Mouse (Mus musculus): ENCODE results near the gene Atrip. TPM values are rescaled to one million over a fixed set of nuclear protein-coding genes. Genes with fewer than 3 reads are reported as not detected.
A peak's percentile ranks its signal among the peaks of the same experiment; 100 is the strongest.

Gene Atrip
- polyA plus RNA-seq, 1 experiment from 2014 or later = 7.5 TPM

GRCm38 (mm10) chr9:109031001-109031400, 42.9 kb downstream of the Atrip start:
- Histone ChIP-seq H3K9ac (ENCODE audit: low read depth, low read length) (no peak overlapping the region), H3K4me3 (ENCODE audit: low read depth, low read length) (no peak overlapping the region), H3K4me2 (replicated peaks; ENCODE audit: low read depth) (no peak overlapping the region), H3K27me3 (replicated peaks; ENCODE audit: control insufficient read depth, insufficient read depth, low read length) (no peaks in the 10 kb centered on the region), H3K9me3 (ENCODE audit: control insufficient read depth) (no peaks in the 10 kb centered on the region), H3K27ac (ENCODE audit: low read depth, low read length) (no peak overlapping the region), H3K4me1 (replicated peaks; ENCODE audit: control insufficient read depth, insufficient read depth, low read length) (peaks cover 7% of the 10 kb centered on the region; the same call in 1 of the 2 replicates), H3K36me3 (ENCODE audit: control insufficient read depth, insufficient read depth) (peaks cover 29% of the 10 kb centered on the region)
- 92% methylated on average over 7 of the region's 7 CpGs for WGBS
- no peak; the same call in 1 of the 2 replicates for ATAC-seq
- no peak for TF ChIP-seq CTCF (IDR thresholded peaks at IDR 0.05; ENCODE audit: low read depth)

- Histone ChIP-seq H3K27ac (ENCODE audit: low read depth, low read length) (no peak overlapping the region), H3K27me3 (replicated peaks; ENCODE audit: control insufficient read depth, insufficient read depth, low read length) (no peaks in the 10 kb centered on the region), H3K4me1 (replicated peaks; ENCODE audit: control insufficient read depth, insufficient read depth, low read length) (peaks cover 7% of the 10 kb centered on the region; the same call in 1 of the 2 replicates), H3K9me3 (ENCODE audit: control insufficient read depth) (no peaks in the 10 kb centered on the region), H3K4me2 (replicated peaks; ENCODE audit: low read depth) (no peak overlapping the region), H3K9ac (ENCODE audit: low read depth, low read length) (no peak overlapping the region), H3K4me3 (ENCODE audit: low read depth, low read length) (no peak overlapping the region), H3K36me3 (ENCODE audit: control insufficient read depth, insufficient read depth) (peaks cover 34% of the 10 kb centered on the region)
- no peak for TF ChIP-seq CTCF (IDR thresholded peaks at IDR 0.05; ENCODE audit: low read depth)
- no peak for ATAC-seq
- WGBS = 71% methylated on average over 3 of the region's 3 CpGs
Observed at GRCm38 (mm10) chr9:109030312-109030711, 43.6 kb downstream of the Atrip start.

DNA sequence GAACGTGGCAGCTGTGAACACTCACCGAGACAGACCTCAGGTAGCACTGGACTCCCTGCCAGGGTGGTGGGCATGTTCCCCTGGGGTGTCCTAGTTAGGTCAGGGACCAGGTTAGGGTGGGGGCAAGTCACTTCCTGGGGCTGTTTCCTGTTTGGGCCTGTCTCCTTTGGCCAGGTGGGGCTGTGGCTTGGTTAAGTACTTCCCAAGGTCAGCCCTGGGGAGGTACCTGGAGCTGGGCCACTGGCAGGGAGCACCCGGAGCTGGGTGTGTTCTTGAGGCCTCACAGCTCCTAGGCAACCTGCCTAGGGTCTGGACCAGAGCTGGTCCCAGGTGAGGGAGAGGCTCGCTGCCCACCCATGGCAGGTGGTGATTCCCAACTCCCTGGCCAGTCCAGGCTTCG, 45.0 kb downstream of the Atrip start:
- Histone ChIP-seq H3K36me3 (ENCODE audit: control insufficient read depth, insufficient read depth) (peaks cover 40% of the 10 kb centered on the region), H3K9me3 (ENCODE audit: control insufficient read depth) (no peaks in the 10 kb centered on the region), H3K4me2 (replicated peaks; ENCODE audit: low read depth) (no peak overlapping the region), H3K27me3 (replicated peaks; ENCODE audit: control insufficient read depth, insufficient read depth, low read length) (no peaks in the 10 kb centered on the region), H3K27ac (ENCODE audit: low read depth, low read length) (peak overlapping the region; percentile 46; the same call in 1 of the 2 replicates), H3K4me3 (ENCODE audit: low read depth, low read length) (no peak overlapping the region), H3K4me1 (replicated peaks; ENCODE audit: control insufficient read depth, insufficient read depth, low read length) (peaks cover 7% of the 10 kb centered on the region; the same call in 1 of the 2 replicates), H3K9ac (ENCODE audit: low read depth, low read length) (no peak overlapping the region)
- 44% methylated on average over 5 of the region's 5 CpGs for WGBS
- peak; percentile 28 for ATAC-seq
- no peak for TF ChIP-seq CTCF (IDR thresholded peaks at IDR 0.05; ENCODE audit: low read depth)

- H3K4me3 ChIP-seq (ENCODE audit: low read depth, low read length) = no peak overlapping the region
Observed at GRCm38 (mm10) chr9:109028421-109028820, 45.5 kb downstream of the Atrip start.

DNA sequence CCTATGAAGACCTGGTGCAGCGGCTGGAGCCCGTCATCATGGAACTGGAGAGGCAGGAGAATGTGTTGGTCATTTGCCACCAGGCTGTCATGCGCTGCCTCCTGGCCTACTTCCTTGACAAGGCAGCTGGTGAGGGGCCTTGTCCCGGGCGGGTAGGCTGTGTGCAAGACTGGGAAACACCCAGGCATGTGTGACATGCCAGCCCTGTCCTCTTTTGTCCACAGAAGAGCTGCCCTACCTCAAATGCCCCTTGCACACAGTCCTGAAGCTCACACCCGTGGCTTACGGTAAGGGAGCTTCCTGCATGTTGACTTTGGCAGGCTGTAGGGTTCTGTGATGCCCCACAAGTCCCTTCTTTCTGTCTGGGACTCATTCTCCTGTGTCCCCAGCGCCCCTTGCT, 46.4 kb downstream of the Atrip start:
- peak; percentile 16; the same call in 1 of the 2 replicates for ATAC-seq
- H3K4me2 ChIP-seq (replicated peaks; ENCODE audit: low read depth) = no peak overlapping the region
- H3K9ac ChIP-seq (ENCODE audit: low read depth, low read length) = no peak overlapping the region
- H3K27ac ChIP-seq (ENCODE audit: low read depth, low read length) = no peak overlapping the region
- TF ChIP-seq CTCF (IDR thresholded peaks at IDR 0.05; ENCODE audit: low read depth) = no peak
- 66% methylated on average over 8 of the region's 8 CpGs for WGBS
- H3K4me1 ChIP-seq (replicated peaks; ENCODE audit: control insufficient read depth, insufficient read depth, low read length) = peaks cover 7% of the 10 kb centered on the region; the same call in 1 of the 2 replicates
- H3K27me3 ChIP-seq (replicated peaks; ENCODE audit: control insufficient read depth, insufficient read depth, low read length) = no peaks in the 10 kb centered on the region
- H3K4me3 ChIP-seq (ENCODE audit: low read depth, low read length) = no peak overlapping the region
- peaks cover 40% of the 10 kb centered on the region for H3K36me3 ChIP-seq (ENCODE audit: control insufficient read depth, insufficient read depth)
- H3K9me3 ChIP-seq (ENCODE audit: control insufficient read depth) = no peaks in the 10 kb centered on the region

More at GRCm38 (mm10) chr9:109028421-109028820, 45.5 kb downstream of the Atrip start:
- Histone ChIP-seq H3K9ac (ENCODE audit: low read depth, low read length) (no peak overlapping the region), H3K36me3 (ENCODE audit: control insufficient read depth, insufficient read depth) (peaks cover 40% of the 10 kb centered on the region), H3K4me2 (replicated peaks; ENCODE audit: low read depth) (no peak overlapping the region), H3K9me3 (ENCODE audit: control insufficient read depth) (no peaks in the 10 kb centered on the region), H3K4me1 (replicated peaks; ENCODE audit: control insufficient read depth, insufficient read depth, low read length) (peaks cover 7% of the 10 kb centered on the region; the same call in 1 of the 2 replicates), H3K27me3 (replicated peaks; ENCODE audit: control insufficient read depth, insufficient read depth, low read length) (no peaks in the 10 kb centered on the region), H3K27ac (ENCODE audit: low read depth, low read length) (peak overlapping the region; percentile 46; the same call in 1 of the 2 replicates)
- WGBS = 76% methylated on average over 3 of the region's 3 CpGs
- ATAC-seq = no peak
- no peak for TF ChIP-seq CTCF (IDR thresholded peaks at IDR 0.05; ENCODE audit: low read depth)

DNA sequence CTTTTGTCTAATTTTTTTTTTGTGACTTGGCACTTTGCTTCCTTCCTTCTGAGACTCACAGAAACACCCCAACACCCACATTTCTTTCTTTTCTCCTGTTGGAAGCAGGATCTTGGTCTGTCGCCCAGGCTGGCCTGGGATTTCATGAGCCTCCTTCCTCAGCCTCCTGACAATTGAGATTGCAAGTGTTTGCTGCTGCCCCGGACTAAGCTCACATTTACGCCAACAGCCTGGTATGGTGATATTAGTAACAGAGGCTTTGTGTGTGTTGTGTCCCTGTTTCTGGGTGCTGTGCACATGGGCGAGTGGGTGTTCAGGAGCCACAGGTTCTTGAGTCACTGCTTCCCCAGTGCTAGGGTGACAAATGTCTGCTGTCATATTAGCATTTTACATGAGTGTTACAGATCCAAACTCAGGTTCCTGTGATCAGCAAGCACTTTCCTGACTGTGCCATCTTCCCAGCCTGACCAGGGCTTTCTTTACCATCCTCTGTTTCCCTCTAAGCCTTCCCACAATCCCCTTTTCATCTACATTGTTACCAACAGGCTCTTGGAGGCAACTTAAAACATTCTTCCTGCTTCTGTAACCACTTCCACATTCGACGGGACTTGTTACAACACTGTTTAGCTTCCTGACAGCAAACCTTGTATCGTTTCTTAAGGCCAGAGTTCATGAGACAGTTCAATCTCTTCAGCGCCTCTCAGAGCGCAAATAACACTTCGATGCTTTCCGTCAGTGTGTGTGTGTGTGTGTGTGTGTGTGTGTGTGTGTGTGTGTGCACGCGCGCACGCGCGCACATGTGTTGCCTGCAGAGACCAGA, 50.8 kb downstream of the Atrip start:
- Histone ChIP-seq H3K4me1 (replicated peaks; ENCODE audit: control insufficient read depth, insufficient read depth, low read length) (no peaks in the 10 kb centered on the region), H3K27ac (ENCODE audit: low read depth, low read length) (no peak overlapping the region), H3K9me3 (ENCODE audit: control insufficient read depth) (no peaks in the 10 kb centered on the region), H3K9ac (ENCODE audit: low read depth, low read length) (no peak overlapping the region), H3K4me2 (replicated peaks; ENCODE audit: low read depth) (no peak overlapping the region), H3K4me3 (ENCODE audit: low read depth, low read length) (no peak overlapping the region), H3K27me3 (replicated peaks; ENCODE audit: control insufficient read depth, insufficient read depth, low read length) (no peaks in the 10 kb centered on the region), H3K36me3 (ENCODE audit: control insufficient read depth, insufficient read depth) (peaks cover 23% of the 10 kb centered on the region; the same call in 1 of the 2 replicates)
- TF ChIP-seq CTCF (IDR thresholded peaks at IDR 0.05; ENCODE audit: low read depth) = no peak
- ATAC-seq = no peak
- WGBS = 78% methylated on average over 17 of the region's 17 CpGs

Measured in intestine, postnatal 0 days (tissue).